Mouse (Mus musculus) common myeloid progenitor, adult 5-6 weeks (primary cell): ENCODE data around the gene Hcrtr1. TPM values are rescaled to one million over a fixed set of nuclear protein-coding genes. Genes with fewer than 3 reads are reported as not detected.

Source experiments
- ATAC-seq: replicated peaks from 2 replicates; pipeline ENCODE4 v1.8.0; 2016; ENCODE audit warnings: low read depth, mild to moderate bottlenecking, moderate TSS enrichment, inconsistent platforms; ENCODE audit not compliant: poor library complexity, severe bottlenecking
- total RNA-seq: library from RNA; stranded (forward); fragments of 200-1000, 187-1606 nt; gene quantifications from 2 replicates; pipeline ENCODE4 v1.2.3, GENCODE M21; 2017

Gene Hcrtr1
- total RNA-seq, 1 experiment from 2014 or later: not detected

DNA sequence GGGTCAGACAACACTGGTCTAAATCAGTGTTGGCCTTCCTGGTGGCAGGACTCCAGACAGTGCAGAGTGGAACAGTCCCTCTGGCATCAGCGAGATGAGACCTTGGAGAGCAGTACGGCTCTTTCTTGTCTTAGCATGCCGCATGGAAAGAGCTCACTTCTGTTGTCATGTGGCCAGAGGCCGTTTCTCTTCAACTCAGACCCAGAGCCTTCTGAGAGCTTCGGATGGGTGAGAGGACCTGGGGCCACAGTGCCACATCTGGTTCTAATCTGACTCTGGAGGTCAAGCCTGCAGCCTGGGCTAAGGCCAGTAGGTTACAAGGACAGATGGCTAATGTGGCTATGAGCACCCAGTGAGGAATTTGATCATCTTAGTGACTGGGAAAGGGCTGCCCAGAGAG is 13.2 kb downstream of the Hcrtr1 start:
- no peak for ATAC-seq

DNA sequence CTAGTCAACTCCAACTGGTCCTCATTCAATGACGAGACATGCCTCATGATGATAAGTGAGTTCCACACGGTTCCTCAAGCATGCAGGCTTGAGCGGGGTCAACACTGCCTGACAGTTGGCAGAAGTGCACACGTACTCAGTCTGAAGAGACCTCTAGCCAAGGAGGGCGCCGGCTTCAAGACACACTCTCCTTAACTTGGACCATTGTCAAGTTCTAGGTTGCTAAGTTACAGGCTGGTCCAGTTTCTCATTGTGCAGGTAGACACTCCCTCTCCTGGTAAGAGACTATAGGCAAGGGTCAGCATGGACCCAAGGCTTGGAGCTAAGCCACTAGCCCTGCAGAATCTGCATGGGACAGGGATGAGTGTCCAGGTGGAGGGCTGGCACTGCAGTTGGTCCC is 14.0 kb downstream of the Hcrtr1 start:
- ATAC-seq: no peak

DNA sequence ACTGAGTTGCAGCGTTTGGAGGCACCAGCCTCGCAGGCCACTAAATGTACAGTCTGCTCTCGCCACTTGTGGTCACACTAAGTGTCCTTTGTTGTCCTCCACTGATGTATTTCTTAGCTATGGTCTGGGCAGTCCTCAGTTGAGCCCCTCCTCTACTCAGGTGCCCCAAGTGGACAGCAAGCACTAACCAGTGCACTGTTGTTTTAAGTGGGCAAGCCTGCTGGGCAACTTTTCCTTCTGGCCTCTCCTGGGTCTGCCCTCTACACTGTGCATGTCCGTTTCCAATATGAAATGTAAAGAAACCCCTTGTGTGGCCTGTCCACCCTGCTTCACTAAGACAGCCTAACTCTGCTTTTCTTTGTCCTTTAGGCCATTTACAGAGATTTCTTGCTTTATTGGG is 15.0 kb downstream of the Hcrtr1 start:
- ATAC-seq: no peak

DNA sequence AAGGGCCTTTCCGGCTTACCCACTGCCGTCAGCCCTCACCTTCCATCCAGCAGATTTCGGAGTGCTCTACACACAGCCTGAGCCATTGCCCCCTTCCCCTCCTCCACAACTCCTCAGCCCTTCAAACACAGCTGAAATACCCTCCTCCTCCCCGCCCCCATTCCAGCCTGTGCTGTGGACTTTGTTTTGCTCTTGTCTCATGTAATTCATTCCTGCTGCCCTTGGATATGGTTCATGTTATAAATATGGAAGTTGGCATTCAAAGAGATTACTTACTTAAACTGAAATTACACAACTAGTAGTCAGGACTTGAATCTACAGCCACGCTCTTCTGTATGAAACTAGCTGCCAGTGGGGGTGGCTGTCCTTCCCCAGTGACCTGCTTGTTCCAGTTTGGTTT is 16.1 kb downstream of the Hcrtr1 start:
- ATAC-seq: no peak

DNA sequence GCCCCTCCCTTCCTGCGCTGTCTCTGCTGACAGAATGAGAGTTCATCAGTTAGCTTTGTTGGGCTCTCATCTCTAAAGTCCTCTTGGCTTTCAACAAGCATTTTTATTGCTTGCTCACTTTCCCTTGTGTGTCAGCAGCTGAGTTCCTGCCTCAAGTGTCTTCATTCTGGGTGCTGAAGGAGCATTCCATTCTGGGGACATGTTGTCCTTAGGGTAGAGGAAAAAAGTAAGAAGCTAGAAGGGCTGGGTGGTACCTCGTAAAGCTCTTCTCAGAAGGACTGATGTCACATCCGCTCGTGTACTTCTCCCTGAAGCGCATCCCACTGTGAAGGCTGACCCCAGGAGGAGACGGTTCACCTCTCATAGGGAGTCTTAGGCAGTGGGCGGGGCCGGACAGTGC is 17.6 kb downstream of the Hcrtr1 start:
- no peak for ATAC-seq

DNA sequence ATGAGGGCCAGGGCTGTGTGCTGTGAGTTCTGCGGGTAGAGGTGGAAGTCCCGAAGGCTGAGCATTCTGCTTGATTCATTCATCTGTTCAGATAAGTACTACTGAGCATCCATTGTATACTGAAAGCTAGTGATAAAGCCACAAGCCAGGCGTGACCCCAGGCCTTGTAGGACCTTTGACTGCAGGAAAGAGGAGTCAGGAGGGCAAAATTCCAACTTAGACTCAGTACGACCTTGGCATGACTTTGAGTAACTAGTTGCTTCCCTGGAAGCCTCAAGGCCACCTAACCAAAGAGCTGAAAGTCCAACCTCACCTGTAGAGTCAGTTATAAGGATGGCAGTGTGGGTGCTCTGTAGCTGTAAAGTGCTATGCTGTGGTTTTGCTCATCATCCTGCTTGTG is 18.4 kb downstream of the Hcrtr1 start:
- ATAC-seq: no peak

DNA sequence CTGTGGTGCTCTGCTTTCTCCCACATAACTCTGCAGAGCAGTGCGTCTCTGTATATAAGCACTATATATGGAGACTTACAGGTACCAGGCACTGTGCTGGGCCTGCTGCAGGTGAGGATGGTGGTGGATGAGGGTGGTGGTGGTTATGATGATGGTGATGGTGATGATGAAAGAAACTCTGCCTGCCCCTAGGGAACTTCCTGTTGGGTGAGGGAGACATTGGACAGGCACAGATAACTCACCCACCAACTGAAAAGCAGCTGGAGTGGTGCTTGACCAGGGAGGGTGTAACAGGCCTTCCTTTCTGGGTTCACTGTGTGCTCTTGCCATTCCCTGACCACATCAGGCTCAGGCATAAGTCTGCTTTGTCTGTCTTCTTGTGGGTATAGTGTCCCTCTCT is 26.4 kb downstream of the Hcrtr1 start:
- ATAC-seq: 0 out of 2 replicates have a peak, but pooled peaks have one; percentile 9

DNA sequence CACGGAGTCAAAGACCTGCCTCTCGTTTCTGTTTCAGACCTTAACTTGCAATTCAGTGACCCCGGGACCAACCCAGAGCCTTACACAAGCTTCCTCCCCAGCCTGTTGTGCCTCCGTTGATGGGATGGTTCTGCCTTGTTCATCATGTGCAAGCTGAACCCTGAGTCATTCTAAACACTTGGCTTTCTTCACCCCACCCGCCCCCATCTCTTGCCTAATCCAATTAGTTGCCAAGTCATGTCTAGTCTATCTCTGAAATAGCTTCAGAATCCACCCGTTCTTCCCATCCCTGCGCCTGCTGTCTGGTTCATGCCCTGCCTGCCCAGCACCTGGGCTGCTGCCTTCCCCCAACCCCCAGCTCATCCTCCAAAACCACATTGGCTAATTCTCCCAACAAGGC is 26.9 kb downstream of the Hcrtr1 start:
- peak; percentile 27 for ATAC-seq

DNA sequence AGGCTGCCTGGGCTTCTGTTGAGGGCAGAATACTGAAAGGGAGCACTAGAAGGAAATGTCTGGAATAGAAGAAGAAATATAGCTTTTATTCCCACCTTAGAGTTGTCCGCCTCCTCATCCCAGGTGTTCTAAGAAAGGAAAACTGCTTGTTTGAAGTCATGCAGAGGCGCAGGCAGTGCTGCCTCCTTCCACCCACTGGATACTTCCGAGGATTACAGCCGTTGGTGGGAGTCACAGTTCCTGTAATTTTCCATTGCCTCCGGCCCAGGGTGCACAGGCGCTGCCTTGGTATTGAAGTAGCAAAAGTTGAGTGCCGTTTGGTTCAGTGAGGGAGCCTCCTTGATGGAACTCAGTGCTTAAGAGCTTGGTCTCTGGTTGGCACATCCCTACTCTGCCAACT is 29.1 kb downstream of the Hcrtr1 start:
- ATAC-seq: no peak

DNA sequence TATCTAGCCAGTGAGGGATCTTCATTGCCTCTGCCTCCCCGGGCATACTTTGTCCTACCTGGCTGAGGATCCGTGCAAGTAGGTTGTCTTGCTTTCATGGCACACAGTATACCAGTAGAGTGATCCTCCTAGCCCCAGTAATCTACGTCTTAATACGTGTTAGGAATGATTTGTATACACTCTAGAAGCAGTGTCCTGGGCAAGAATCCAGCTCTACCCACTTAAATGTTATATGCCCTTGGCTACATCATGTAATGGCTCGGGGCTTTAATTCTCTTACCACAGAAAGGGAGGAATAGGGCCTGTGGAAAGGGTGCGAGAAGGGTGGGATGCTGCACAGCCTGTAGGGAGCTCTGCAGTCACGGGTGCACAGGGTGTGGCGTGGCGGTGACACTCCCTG is 29.5 kb downstream of the Hcrtr1 start:
- no peak for ATAC-seq

DNA sequence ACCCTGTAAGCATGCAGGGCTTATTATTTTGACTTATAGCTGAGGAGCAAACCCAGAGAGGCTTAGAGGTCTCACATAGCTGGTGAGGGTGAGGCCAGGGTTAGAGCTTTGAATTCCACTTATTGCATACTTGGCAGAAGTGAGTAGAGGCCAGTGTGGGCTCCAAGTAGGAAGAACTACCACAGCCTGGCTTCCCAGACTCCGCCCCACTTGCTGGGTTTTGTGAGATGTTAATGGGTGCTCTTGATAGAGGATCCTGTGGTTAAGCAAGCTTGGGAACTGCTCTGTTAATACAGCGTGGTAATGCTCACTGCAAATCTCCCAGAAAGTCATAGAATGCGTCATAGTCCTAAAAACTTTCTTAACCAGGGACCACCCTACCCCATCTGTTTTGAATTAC is 30.2 kb downstream of the Hcrtr1 start:
- ATAC-seq: 0 out of 2 replicates have a peak, but pooled peaks have one; percentile 14

DNA sequence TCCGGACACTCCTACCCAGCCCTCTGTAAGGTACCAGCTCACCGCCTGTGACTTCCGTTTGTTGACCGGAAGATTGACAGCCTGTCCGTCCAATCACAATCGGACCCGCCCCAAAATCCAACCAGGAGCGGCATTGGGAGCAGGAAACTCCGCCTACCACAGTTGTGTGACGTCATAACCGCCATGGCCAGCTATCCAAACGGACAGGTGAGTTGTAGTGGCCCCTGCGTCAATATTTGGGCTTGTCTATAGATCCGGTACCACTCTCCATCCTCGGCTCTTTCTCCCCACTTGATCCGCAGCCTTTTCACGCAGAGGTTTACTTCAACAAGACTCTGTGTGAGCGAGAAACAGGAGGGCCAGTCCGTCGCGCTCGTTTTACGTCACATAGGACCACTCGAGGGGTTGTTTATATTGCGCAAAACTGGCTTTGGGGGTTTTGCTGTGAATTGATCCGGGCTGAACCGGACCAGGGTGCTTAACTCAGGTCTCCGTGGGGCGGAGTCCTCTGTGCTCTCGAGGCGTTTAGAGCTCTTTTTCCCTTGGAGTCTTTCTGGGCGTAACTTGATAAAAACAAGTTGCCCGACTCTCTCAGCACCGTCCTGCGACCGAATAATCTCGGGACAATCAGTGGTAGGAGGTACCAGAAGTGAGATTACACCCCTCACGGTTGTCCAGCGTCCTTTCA is 31.6 kb downstream of the Hcrtr1 start:
- ATAC-seq: peak; percentile 86

DNA sequence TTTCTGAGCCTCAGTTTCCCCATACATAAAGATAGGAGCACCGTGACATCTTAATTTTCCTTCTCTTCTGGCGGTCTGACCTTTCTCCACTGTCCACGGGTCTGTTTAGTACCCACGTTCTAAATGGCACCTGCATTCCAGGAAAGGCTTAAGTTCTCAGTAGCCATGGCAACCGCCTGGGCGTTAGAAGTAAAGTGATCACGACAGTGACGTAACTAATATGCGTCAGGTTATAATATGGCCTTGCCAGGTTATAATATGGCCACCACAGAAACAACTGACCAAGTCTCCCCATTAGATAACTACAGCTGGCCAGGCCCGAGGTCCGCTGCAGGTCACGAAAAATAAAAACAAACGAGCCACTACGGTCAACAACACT is 32.1 kb downstream of the Hcrtr1 start:
- ATAC-seq: peak; percentile 59

DNA sequence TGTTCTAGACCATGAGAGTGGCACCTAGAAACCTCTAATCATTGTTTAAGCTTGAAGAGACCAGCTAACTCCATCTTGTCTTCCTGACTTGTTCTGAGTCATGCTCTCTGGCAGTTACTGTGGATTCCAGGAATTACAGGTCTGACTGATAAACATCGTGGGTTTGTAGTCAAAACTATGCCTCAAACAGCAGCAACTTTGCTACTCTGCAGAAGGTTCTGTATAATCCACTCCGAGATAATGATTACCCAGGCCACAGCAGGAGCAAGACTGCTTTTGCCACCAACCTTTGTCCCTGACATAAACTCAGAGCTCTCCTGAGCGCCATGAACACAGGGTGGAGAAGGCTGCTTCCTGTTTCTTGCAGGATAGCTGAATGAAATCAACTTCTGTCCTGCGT is 34.6 kb downstream of the Hcrtr1 start:
- no peak for ATAC-seq

DNA sequence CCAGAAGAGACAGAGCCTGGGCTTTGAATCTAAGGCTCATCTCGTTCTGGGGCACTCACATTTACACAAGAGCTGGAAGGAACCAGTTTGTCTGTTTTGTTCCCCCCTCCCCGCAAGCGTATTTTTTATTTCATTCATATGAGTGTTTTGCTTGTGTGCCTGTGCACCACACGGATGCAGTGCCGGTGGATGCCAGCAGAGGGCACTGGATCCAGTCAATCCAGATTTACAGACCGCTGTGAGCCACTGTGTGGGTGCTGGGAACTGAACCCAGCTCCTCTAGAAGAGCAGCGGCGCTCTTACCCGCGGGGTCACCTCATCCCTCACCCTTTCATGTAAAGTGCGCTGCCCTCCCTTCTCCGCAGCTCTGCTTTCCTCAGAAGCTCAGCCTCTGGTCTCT is 35.5 kb downstream of the Hcrtr1 start:
- ATAC-seq: no peak

DNA sequence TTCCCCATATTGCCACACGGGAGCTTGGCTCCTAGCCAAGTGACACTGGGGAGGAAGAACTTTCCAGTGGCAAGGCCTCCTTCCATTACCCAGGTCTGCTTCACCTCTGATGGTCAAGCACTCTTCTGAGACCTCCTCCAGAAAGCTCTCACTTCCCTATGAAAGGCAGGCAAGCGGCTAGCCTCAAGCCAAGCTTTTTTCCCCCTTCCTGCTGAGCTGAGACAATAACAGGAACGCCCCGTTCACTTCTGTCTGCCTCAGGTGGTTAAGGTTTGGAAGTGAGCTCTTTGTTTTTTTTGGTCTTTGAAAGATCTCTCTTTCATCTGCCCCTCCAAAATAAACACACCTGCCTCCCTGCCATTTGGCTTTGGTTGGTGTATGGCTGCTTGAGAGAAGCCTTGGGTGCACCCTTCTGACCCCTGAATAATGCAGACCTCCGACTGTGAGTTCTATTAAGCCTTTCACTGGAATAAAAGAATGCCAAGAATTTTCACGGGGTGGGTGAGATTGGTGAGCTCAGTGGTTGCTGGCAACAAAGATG is 37.0 kb downstream of the Hcrtr1 start, which contains the start of gene Pef1:
TSS of gene Pef1 (plus strand) at position 448 of the 541 bp plus-strand sequence.
- peak; percentile 39; the same call in 1 of the 2 replicates for ATAC-seq

DNA sequence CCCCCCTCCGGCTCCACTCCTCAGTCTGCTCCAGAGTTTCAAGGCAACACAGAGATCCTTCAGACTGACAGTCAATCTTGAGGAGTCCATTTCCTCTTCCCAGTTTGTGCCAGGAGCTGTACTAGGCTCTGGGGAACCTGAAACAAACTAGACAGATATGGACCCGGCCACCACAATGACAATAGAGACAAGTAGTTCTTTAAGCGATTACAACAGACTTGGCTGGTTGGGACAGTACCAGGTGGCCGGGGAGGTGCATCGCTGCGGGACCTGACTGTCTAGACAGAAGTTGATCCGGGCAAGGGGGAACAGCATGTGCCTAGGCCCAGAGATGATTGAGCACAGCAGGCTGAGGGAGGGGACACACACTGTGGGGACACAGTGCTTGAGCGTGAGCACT is 38.0 kb downstream of the Hcrtr1 start:
- no peak for ATAC-seq

DNA sequence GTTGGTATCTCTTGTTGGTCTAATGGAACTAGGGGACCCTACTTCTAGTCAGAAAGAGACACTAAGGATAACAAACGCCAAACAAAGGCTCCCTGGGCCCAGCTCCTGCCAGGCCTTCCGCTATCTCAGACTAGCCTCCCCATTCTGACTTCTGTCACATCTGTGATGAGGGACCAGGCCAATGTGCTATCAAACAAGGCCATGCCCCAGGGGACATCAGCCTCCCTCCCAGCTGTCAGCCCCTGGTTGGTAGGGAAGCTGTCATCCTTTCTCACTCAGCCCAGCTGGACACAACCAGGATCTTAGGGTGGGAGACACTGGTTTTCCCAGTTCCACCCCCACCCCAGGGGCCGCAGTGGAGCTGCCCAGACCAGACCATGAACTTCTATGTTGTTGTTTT is 44.0 kb downstream of the Hcrtr1 start:
- ATAC-seq: no peak

DNA sequence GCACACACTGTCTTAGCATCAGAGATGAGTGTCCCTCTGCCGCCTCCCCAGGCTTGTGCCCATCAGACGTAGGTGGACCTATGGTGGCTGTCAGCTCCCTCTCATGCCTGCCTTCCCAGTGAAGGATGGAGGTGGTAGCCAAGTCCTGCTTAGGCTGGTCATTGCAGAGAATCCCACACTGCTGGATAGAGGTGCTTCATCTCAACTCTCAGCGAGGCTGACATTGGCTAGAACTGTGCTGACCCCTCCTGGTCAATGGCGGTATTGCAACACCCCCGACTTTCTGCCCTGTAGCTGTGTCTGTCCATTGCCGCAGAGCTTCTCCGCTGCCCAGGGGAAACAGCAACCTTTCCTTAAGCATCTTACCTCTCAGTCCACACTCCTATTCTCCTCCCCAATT is 51.9 kb downstream of the Hcrtr1 start:
- ATAC-seq: peak; percentile 93

DNA sequence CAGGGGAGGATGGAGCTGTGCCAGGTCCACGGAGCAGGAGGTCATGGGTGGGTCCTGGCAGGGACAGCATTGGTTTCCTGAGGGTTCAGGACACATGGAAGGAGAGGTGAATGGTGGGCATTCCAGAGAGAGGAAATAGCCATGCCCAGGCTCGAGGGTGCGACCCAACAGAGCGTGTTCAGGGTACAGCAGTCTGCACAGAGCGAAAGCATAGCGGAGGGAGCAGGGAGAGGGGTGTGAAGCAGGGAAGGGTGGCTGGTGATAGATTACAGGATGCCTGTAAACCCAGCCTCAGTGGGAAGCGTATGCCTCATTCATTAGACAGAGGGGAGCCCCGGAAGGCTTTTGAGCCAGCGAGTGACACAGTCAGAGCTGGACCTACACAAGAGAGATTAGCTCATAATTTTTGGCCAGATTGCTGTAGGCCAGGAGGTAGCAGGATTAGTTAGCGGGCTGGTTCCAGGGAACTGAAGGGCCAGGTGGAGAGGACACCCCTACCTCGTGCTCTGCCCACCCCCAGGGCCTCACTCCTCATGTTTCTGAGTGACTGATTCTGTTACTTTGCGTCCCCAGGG is 53.8 kb downstream of the Hcrtr1 start:
- ATAC-seq: no peak

DNA sequence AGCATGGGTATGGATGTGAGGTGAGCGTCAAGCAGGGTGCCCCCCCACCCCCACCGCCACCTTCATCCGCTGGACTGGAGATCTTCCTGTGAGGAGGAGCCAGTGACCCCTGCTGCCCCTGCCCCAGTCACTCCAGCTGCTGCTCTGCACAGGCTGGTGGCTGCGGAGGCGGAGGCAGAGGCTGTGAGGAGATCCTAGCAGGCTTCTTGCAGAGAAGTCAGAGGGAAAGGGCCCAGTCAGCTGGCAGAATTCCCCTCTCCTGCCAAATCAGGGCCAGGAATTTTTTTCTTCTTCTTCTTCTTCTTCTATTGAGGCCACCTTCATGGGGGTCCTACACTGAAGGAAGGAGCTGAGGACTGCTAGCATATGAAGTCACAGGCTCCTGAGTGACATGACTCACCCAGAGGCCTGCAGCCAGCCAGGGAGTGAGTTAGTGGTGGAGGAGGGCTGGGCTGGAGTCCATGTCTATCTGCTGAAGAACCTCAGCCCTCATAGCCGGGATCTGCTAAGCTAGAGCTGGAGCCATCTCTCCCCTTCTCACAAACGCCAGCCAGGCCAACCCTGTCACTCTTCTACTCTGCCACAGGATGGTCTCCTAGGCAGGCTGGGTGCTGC is 54.7 kb downstream of the Hcrtr1 start:
- ATAC-seq: no peak
